Mouse (Mus musculus): Measurements from ENCODE around the gene Actc1.

Gene Actc1

DNA sequence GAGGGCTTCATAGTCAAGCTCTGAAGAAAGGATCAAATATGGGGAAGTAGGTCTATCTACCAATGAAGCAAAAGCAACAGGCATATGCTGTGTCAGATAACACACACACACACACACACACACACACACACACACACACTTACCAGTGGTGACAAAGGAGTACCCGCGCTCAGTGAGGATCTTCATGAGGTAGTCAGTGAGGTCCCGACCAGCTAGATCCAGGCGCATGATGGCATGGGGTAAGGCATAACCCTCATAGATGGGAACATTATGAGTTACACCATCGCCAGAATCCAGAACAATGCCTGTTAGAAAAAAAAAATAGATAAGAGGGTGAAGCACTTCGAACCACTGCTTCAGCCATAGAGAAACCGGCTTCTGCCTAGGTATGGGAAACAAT lies 4.0 kb downstream of the Actc1 start:
- DNase-seq = no peak

DNA sequence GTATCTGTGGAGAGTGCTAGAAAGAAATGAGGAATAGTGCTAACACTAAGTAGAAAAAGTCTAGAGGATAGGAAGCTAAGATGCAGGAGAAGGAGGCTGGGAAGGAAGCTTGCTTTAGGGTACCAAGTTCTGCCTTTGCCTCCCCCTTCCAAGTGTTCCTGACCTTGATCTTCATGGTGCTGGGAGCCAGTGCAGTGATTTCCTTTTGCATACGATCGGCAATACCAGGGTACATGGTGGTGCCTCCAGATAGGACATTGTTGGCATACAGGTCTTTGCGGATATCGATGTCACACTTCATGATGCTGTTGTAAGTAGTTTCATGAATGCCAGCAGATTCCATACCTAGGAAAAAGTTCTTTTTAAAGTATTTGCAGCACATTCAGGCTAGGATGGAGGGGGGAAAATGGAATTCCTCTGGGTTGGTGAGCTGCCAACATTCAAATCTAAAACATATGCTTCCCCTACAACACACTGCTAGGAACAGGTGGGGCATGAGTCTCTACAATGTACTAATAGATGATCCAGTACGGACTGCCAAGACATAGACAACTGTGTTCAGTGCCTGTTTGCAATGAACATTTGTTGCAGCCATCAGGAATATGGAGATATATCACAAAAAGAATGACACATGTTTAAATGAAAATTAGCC lies 5.3 kb downstream of the Actc1 start:
- DNase-seq = no peak

- no peak for DNase-seq
Measured at GRCm38 (mm10) chr2:114046151-114046664, 7.1 kb downstream of the Actc1 start.

DNA sequence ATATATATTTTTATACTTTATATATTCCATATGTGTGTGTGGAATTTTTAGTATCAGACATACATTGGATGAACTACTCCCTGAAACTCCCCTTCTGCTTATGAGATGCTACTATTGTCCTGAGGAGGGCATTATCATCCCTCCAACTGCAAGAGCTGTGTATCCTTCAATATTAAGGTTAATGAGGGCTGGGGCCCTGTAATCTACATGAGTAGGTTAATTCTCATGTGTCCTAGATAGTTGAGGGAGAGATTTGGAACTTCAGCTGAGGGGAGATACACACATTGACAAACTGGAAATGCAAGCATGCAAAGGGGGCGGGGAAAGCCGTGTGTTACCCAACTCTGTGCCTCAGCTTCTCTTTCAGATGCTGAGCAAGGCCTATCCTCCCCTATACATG lies 15.4 kb downstream of the Actc1 start:
- DNase-seq = no peak

- no peak for DNase-seq
Measured at GRCm38 (mm10) chr2:114032259-114032658, 21.1 kb downstream of the Actc1 start.

- no peak for DNase-seq
Measured at GRCm38 (mm10) chr2:114023383-114023782, 30.0 kb downstream of the Actc1 start.

GRCm38 (mm10) chr2:114020210-114020563 lies 33.2 kb downstream of the Actc1 start:
- DNase-seq = no peak

DNA sequence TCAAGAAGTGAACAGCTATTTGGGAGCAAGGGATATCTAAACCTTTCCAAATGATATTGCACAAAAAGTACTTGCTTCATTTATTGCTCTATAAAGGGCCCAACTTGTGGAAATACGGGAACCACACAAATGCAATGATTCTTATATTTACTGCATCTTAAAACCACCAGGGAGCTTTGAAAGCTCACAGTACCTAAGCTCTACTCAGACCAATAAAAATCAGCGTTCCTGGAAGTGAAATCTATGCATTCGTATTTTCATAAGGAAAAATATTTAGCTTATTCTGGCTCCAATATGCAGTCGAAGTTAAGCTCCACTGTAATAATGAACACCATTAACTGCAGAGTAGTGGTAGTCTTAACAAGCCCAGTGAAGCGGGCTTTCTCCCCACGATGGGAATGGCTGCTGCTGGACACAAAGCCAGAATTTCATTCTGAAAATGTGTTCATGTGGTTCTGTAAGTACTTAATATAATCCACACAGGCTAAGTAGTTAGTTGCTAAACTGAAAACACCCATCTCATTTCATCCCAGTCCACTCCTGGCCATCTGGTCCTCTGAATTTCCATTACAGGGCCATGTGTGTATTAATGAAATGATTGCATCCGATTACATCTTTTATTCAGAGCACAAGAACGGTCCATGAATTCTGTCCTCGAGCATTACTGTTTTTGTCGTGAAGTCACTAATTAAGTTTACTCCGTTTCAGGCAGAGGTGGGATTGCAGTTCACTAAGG lies 33.7 kb downstream of the Actc1 start:
- DNase-seq = no peak

DNA sequence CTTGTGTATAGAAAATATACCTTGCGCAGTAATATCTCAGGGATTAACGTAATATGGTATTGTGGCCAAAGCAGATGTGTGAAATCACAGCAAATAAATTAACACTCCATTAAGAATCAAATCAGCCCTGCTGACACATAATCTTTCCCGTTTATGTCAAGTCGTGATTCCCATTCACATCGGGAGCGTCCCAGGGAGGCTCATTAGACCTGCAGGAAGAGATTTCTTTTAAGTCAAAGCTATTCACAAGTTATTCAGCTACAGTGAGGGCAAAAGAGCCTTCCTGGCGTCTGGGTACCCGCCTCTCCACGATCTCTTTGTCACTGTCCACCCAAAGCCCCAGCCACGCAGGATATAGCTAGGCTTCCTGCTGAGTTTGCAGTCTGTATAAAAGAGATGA lies 35.2 kb downstream of the Actc1 start:
- DNase-seq = no peak

DNA sequence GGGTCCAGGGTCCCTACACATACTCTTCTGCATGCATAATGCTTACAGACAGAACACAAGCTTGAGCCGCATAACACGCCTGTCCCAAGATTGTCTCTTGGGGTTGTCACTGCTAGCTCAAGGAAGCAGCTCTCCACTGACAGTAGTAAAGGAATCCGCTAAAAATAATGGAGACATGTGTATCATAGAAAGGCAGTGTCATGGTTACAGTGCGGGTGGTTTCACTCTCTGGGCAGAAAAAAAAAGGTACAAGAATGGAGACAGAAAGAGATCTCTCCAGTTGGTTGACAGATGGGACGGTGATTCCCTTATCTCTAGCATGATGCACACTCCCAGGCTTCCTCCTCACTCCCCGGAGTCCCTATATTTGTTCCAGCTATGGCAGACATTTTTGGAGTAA lies 38.5 kb downstream of the Actc1 start:
- DNase-seq = no peak

DNA sequence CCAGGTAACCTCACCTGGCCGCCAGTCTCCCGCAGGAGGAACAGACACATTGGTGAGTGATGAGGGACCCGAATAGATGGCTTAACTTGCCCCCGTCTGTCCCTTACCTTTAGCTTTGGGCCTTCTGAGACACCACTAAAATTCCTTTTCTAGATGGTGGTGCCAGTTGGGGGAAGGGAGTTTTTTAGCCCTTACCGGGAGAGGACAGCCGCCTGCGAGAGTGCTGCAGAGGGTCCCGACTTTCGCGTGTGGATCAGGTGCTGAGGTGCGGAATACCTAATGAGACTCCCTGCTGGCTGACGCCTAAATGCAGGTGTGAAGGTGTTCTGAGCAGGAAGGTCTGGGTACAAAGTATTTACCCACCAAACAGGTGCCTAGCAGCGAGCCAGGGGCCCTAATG lies 39.5 kb downstream of the Actc1 start:
- DNase-seq = no peak

DNA sequence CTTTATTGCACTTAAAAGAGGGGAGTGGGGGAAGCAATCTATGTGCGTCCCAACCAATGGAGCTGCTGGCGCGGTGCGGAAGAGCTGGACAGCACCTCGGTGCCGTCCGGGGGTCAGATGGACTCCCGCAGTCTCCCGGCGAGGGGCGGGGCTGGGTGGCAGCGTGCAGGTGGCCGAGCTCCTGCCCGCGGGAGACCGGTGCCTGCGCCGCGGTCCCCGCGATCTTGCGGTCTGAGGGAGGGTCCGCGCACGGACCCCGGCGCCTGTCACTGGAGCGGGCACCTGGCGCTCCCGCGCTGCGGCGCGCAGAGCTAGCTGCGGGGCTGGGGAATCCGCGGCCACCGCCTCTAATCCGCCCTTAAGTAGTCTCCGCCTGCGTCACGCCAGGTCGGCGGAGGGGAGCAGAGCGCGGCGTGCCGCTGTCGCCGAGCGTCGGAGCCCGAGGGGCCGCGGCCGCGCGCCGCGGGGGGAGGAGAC lies 40.0 kb downstream of the Actc1 start, which contains the start of gene Gjd2:
Gene Gjd2, minus strand, starts transcription at position 325 of the 477 bp plus-strand sequence.
- DNase-seq = no peak

DNA sequence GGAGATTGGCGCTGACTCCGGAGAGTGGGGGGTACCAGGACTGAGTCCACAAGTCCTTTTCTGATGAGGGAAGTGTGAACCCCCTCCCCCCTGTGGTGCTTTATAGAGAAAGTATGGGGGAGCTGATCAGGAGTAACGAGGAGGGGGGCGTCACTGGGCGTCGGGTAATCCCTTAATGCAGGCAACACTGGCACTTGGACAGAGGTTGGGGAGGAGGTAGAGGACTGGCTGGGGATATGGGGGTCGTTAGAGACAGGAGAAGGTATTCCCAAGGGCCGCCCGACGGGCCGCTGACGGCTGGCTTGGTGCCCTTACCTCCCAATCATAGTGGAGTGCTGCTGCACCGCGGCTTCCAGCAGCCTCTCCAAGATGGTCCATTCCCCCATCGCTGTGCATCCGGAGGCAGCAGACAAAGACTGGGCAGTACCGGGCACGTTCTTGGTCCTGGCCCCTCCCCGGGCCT lies 40.6 kb downstream of the Actc1 start:
- no peak for DNase-seq

GRCm38 (mm10) chr2:114011838-114012237 lies 41.5 kb downstream of the Actc1 start:
- DNase-seq = no peak

GRCm38 (mm10) chr2:114008321-114008720 lies 45.0 kb downstream of the Actc1 start:
- DNase-seq = no peak

- no peak for DNase-seq
Measured at GRCm38 (mm10) chr2:113997484-113997883, 55.9 kb downstream of the Actc1 start.
